Comparison of ENCODE assay signal across 13 mouse cellular contexts in genomic region chr12:30450614-30451013, GRCm38 (mm10).
DNase-seq lines count a peak whose midpoint lies in the region; ATAC-seq and TF ChIP-seq lines count a peak whose summit lies in the region.
"Had no signal": no experiment of that assay in that cellular context is flagged by ENCODE, and none has a peak within 500 bp of the region (broad histone marks: within the 10 kb centered on the region; RNA-seq: fewer than 3 reads in every experiment).

No protein-coding gene starts in this region.

- H3K9ac ChIP-seq in hindbrain, embryonic 11.5 days (ENCODE audit: low read depth, low read length) = no peak overlapping the region
- H3K9ac ChIP-seq in hindbrain, embryonic 16.5 days (ENCODE audit: low read depth, low read length) = no peak overlapping the region
- no peak overlapping the region for H3K9ac ChIP-seq in liver, embryonic 14.5 days (replicated peaks)
- no peak overlapping the region for H3K9ac ChIP-seq in liver, postnatal 0 days (replicated peaks)
- no peak overlapping the region for H3K9ac ChIP-seq in embryonic facial prominence, embryonic 14.5 days (ENCODE audit: low read depth, low read length)
- H3K9ac ChIP-seq: limb, embryonic 15.5 days had no signal

- H3K4me3 ChIP-seq in hindbrain, embryonic 11.5 days (ENCODE audit: low read depth, low read length) = no peak overlapping the region
- H3K4me3 ChIP-seq in hindbrain, embryonic 16.5 days (ENCODE audit: low read length) = no peak overlapping the region
- no peak overlapping the region for H3K4me3 ChIP-seq in liver, embryonic 14.5 days (ENCODE audit: insufficient read depth in 1 of 2, low read depth in 2 of 2, low read length in 2 of 2)
- H3K4me3 ChIP-seq in liver, postnatal 0 days (ENCODE audit: low read depth, low read length) = no peak overlapping the region
- no peak overlapping the region for H3K4me3 ChIP-seq in embryonic facial prominence, embryonic 14.5 days (ENCODE audit: low read depth, low read length)
- H3K4me3 ChIP-seq: limb, embryonic 15.5 days had no signal

- no peak for TF ChIP-seq EP300 in liver, embryonic 14.5 days (IDR thresholded peaks at IDR 0.05; ENCODE audit: low read depth)
- TF ChIP-seq EP300 in liver, postnatal 0 days (IDR thresholded peaks at IDR 0.05; ENCODE audit: low read depth) = no peak

- DNase-seq in hindbrain, embryonic 11.5 days (ENCODE audit: low spot score) = peak; percentile 33
- no peak for DNase-seq in liver, embryonic 14.5 days (ENCODE audit: low read depth in 3 of 3, low spot score in 3 of 3)
- DNase-seq in liver, postnatal 0 days = no peak
- peak; percentile 5 for DNase-seq in WW6 (ENCODE audit: low read depth, low spot score)
- DNase-seq in embryonic facial prominence, embryonic 14.5 days (ENCODE audit: low spot score) = peak; percentile 17
- DNase-seq in c-Kit-positive CD71-positive TER-119-positive erythroid progenitor cells, embryonic 14.5 days (ENCODE audit: low spot score) = no peak
- DNase-seq: adrenal gland, adult 2 months; cerebellum, postnatal 14 days; heart, postnatal 4 days; layer of hippocampus, postnatal 36 days; right cerebral cortex, postnatal 14 days had no signal

- peak; percentile 18; the same call in 1 of the 2 replicates for TF ChIP-seq CTCF in liver, embryonic 14.5 days (IDR thresholded peaks at IDR 0.05; ENCODE audit: low read depth)
- TF ChIP-seq CTCF in liver, postnatal 0 days (IDR thresholded peaks at IDR 0.05; ENCODE audit: low read depth) = no peak

- H3K4me1 ChIP-seq in hindbrain, embryonic 11.5 days (replicated peaks; ENCODE audit: control insufficient read depth, insufficient read depth, low read length) = no peaks in the 10 kb centered on the region
- H3K4me1 ChIP-seq in hindbrain, embryonic 16.5 days (ENCODE audit: control insufficient read depth, insufficient read depth, low read depth, low read length) = no peaks in the 10 kb centered on the region
- no peaks in the 10 kb centered on the region for H3K4me1 ChIP-seq in liver, embryonic 14.5 days (replicated peaks; ENCODE audit: control insufficient read depth in 2 of 2, insufficient read depth in 2 of 2, low read length in 1 of 2)
- no peaks in the 10 kb centered on the region for H3K4me1 ChIP-seq in liver, postnatal 0 days (ENCODE audit: insufficient read depth)
- no peaks in the 10 kb centered on the region for H3K4me1 ChIP-seq in embryonic facial prominence, embryonic 14.5 days (ENCODE audit: control insufficient read depth, insufficient read depth, low read length)
- H3K4me1 ChIP-seq: limb, embryonic 15.5 days had no signal

- no peak overlapping the region for H3K4me2 ChIP-seq in hindbrain, embryonic 11.5 days (replicated peaks; ENCODE audit: low read depth, low read length)
- no peak overlapping the region for H3K4me2 ChIP-seq in hindbrain, embryonic 16.5 days (ENCODE audit: low read length)
- H3K4me2 ChIP-seq in liver, embryonic 14.5 days (ENCODE audit: low read depth) = no peak overlapping the region
- no peak overlapping the region for H3K4me2 ChIP-seq in liver, postnatal 0 days (ENCODE audit: low read depth, low read length)
- H3K4me2 ChIP-seq in embryonic facial prominence, embryonic 14.5 days (ENCODE audit: low read depth, low read length) = no peak overlapping the region
- H3K4me2 ChIP-seq: limb, embryonic 15.5 days had no signal

- no peak for ATAC-seq in hindbrain, embryonic 11.5 days (ENCODE audit: low FRiP score)
- no peak for ATAC-seq in hindbrain, embryonic 16.5 days
- ATAC-seq in liver, embryonic 14.5 days (ENCODE audit: insufficient read depth) = no peak
- no peak for ATAC-seq in liver, postnatal 0 days
- no peak for ATAC-seq in embryonic facial prominence, embryonic 14.5 days (ENCODE audit: low read depth)

- H3K9me3 ChIP-seq in hindbrain, embryonic 11.5 days (ENCODE audit: control insufficient read depth, low read length) = no peaks in the 10 kb centered on the region
- no peaks in the 10 kb centered on the region for H3K9me3 ChIP-seq in hindbrain, embryonic 16.5 days (ENCODE audit: control insufficient read depth, low read length)
- no peaks in the 10 kb centered on the region for H3K9me3 ChIP-seq in liver, embryonic 14.5 days (ENCODE audit: control insufficient read depth, low read length)
- no peaks in the 10 kb centered on the region for H3K9me3 ChIP-seq in liver, postnatal 0 days (ENCODE audit: low read length)
- H3K9me3 ChIP-seq in embryonic facial prominence, embryonic 14.5 days (ENCODE audit: control insufficient read depth, low read length) = no peaks in the 10 kb centered on the region
- H3K9me3 ChIP-seq: limb, embryonic 15.5 days had no signal

- no peak overlapping the region for H3K27ac ChIP-seq in hindbrain, embryonic 11.5 days (ENCODE audit: low read depth, low read length)
- no peak overlapping the region for H3K27ac ChIP-seq in hindbrain, embryonic 16.5 days (ENCODE audit: low read depth, low read length)
- H3K27ac ChIP-seq in liver, embryonic 14.5 days = no peak overlapping the region
- H3K27ac ChIP-seq in liver, postnatal 0 days (ENCODE audit: low read depth) = no peak overlapping the region
- no peak overlapping the region for H3K27ac ChIP-seq in embryonic facial prominence, embryonic 14.5 days (replicated peaks; ENCODE audit: low read depth, low read length)
- H3K27ac ChIP-seq: limb, embryonic 15.5 days had no signal

- no peaks in the 10 kb centered on the region for H3K27me3 ChIP-seq in hindbrain, embryonic 11.5 days (ENCODE audit: control insufficient read depth, insufficient read depth, low read length)
- H3K27me3 ChIP-seq in hindbrain, embryonic 16.5 days (replicated peaks; ENCODE audit: control insufficient read depth, insufficient read depth, low read length) = no peaks in the 10 kb centered on the region
- no peaks in the 10 kb centered on the region for H3K27me3 ChIP-seq in liver, embryonic 14.5 days (ENCODE audit: control insufficient read depth, insufficient read depth, low read length)
- H3K27me3 ChIP-seq in liver, postnatal 0 days (ENCODE audit: insufficient read depth, low read length) = no peaks in the 10 kb centered on the region
- no peaks in the 10 kb centered on the region for H3K27me3 ChIP-seq in embryonic facial prominence, embryonic 14.5 days (replicated peaks; ENCODE audit: control insufficient read depth, insufficient read depth, low read length)
- H3K27me3 ChIP-seq: limb, embryonic 15.5 days had no signal

- no peaks in the 10 kb centered on the region for H3K36me3 ChIP-seq in hindbrain, embryonic 11.5 days (ENCODE audit: control insufficient read depth, insufficient read depth, low read length)
- no peaks in the 10 kb centered on the region for H3K36me3 ChIP-seq in hindbrain, embryonic 16.5 days (ENCODE audit: control insufficient read depth, insufficient read depth, low read length)
- no peaks in the 10 kb centered on the region for H3K36me3 ChIP-seq in liver, embryonic 14.5 days (replicated peaks; ENCODE audit: control insufficient read depth, insufficient read depth, low read depth)
- H3K36me3 ChIP-seq in liver, postnatal 0 days (replicated peaks; ENCODE audit: insufficient read depth, low read length) = no peaks in the 10 kb centered on the region
- H3K36me3 ChIP-seq in embryonic facial prominence, embryonic 14.5 days (ENCODE audit: control insufficient read depth, insufficient read depth, low read length) = no peaks in the 10 kb centered on the region
- H3K36me3 ChIP-seq: limb, embryonic 15.5 days had no signal

Comparison
In these comparisons a context has a peak if more than half of its experiments do, and no peak if none do; other contexts are left out.
1. DNase-seq: peak in hindbrain, embryonic 11.5 days (single experiment), WW6 (single experiment) and embryonic facial prominence, embryonic 14.5 days (single experiment); none in liver, embryonic 14.5 days (0 of 3), liver, postnatal 0 days (single experiment) and c-Kit-positive CD71-positive TER-119-positive erythroid progenitor cells, embryonic 14.5 days (single experiment).